Mouse (Mus musculus) kidney, adult 8-10 months (tissue): ENCODE results near the gene Col1a2.
A peak's percentile ranks its signal among the peaks of the same experiment; 100 is the strongest.

Experiments
- DNase-seq, 2 experiments: peaks; one replicate each; pipeline ENCODE4 v3.0.0; 2022

Gene Col1a2

GRCm38 (mm10) chr6:4528439-4528838, 23.8 kb downstream of the Col1a2 start:
- DNase-seq: no peak

GRCm38 (mm10) chr6:4530986-4531385, 26.4 kb downstream of the Col1a2 start:
- DNase-seq: no peak

- no peak for DNase-seq
Observed at GRCm38 (mm10) chr6:4532898-4533297, 28.3 kb downstream of the Col1a2 start.

GRCm38 (mm10) chr6:4534462-4535079, 30.0 kb downstream of the Col1a2 start:
- no peak for DNase-seq

- DNase-seq: no peak
Observed at GRCm38 (mm10) chr6:4541926-4542715, 37.5 kb downstream of the Col1a2 start.

GRCm38 (mm10) chr6:4544554-4544953, 39.9 kb downstream of the Col1a2 start:
- peak; percentile 4 to 21 for DNase-seq

GRCm38 (mm10) chr6:4545727-4546126, 41.1 kb downstream of the Col1a2 start:
- peak; percentile 9 to 34 for DNase-seq

GRCm38 (mm10) chr6:4548894-4549293, 44.3 kb downstream of the Col1a2 start:
- DNase-seq: peak; percentile 3 to 23

- no peak for DNase-seq
Observed at GRCm38 (mm10) chr6:4549846-4550548, 45.4 kb downstream of the Col1a2 start.

GRCm38 (mm10) chr6:4550549-4550915, 45.9 kb downstream of the Col1a2 start:
- DNase-seq: no peak

- DNase-seq: no peak
Observed at GRCm38 (mm10) chr6:4555366-4555765, 50.8 kb downstream of the Col1a2 start.

- no peak for DNase-seq
Observed at GRCm38 (mm10) chr6:4557086-4557485, 52.5 kb downstream of the Col1a2 start.

- peak; percentile 14 to 36 for DNase-seq
Observed at GRCm38 (mm10) chr6:4557678-4558077, 53.1 kb downstream of the Col1a2 start.

GRCm38 (mm10) chr6:4561156-4561555, 56.5 kb downstream of the Col1a2 start:
- no peak for DNase-seq

GRCm38 (mm10) chr6:4561621-4562020, 57.0 kb downstream of the Col1a2 start:
- DNase-seq: no peak

GRCm38 (mm10) chr6:4562401-4562800, 57.8 kb downstream of the Col1a2 start:
- no peak for DNase-seq

- no peak for DNase-seq
Observed at GRCm38 (mm10) chr6:4563477-4563876, 58.9 kb downstream of the Col1a2 start.

GRCm38 (mm10) chr6:4570412-4570811, 65.8 kb downstream of the Col1a2 start:
- no peak for DNase-seq

- DNase-seq: no peak
Observed at GRCm38 (mm10) chr6:4577756-4578155, 73.1 kb downstream of the Col1a2 start.

- DNase-seq: no peak
Observed at GRCm38 (mm10) chr6:4578343-4578742, 73.7 kb downstream of the Col1a2 start.

GRCm38 (mm10) chr6:4579620-4580019, 75.0 kb downstream of the Col1a2 start:
- DNase-seq: no peak

- no peak for DNase-seq
Observed at GRCm38 (mm10) chr6:4583485-4583884, 78.9 kb downstream of the Col1a2 start.

- no peak for DNase-seq
Observed at GRCm38 (mm10) chr6:4587946-4588345, 83.3 kb downstream of the Col1a2 start.

GRCm38 (mm10) chr6:4588722-4589121, 84.1 kb downstream of the Col1a2 start:
- DNase-seq: no peak
